Mouse (Mus musculus) heart, embryonic 10.5 days (tissue): Measurements from ENCODE around the gene Cytip. TPM values are rescaled to one million over a fixed set of nuclear protein-coding genes. Genes with fewer than 3 reads are reported as not detected.

ENCODE experiments used
- DNase-seq: peaks from one replicate; pipeline ENCODE4 v3.0.0-alpha.2; 2017; ENCODE audit warnings: low spot score
- H3K27ac ChIP-seq: fragments of 300-500 bp; sonication (generic); 2 replicates; pipeline ENCODE4 v1.5.1; 2016; ENCODE audit warnings: mild to moderate bottlenecking
- H3K27me3 ChIP-seq: fragments of 300-500 bp; sonication (generic); 2 replicates; pipeline ENCODE4 v1.6.1; 2016; ENCODE audit warnings: mild to moderate bottlenecking; ENCODE audit not compliant: poor library complexity, insufficient read depth, severe bottlenecking
- H3K36me3 ChIP-seq: fragments of 300-500 bp; sonication (generic); 2 replicates; pipeline ENCODE4 v1.6.1; 2016; ENCODE audit warnings: mild to moderate bottlenecking, moderate library complexity
- H3K4me1 ChIP-seq: fragments of 300-500 bp; sonication (generic); 2 replicates; pipeline ENCODE4 v1.6.1; 2016; ENCODE audit warnings: mild to moderate bottlenecking
- H3K4me3 ChIP-seq: fragments of 300-500 bp; sonication (generic); 2 replicates; pipeline ENCODE4 v1.5.1; 2016; ENCODE audit warnings: mild to moderate bottlenecking, moderate library complexity
- H3K9me3 ChIP-seq: fragments of 300-500 bp; sonication (generic); 2 replicates; pipeline ENCODE4 v1.6.1; 2016; ENCODE audit warnings: mild to moderate bottlenecking, moderate library complexity
- WGBS: fragments of 180-500 bp; shearing (Covaris S2); methylation state at CpG from one replicate; pipeline ENCODE4 v1.1.7; 2016; 5-methylcytosine and 5-hydroxymethylcytosine counted together
- polyA plus RNA-seq: library from polyadenylated mRNA; unstranded; fragments of >200 nt; fragmentation: Nextera tagmentation; extraction: Ambion mirVana; gene quantifications from 2 replicates; pipeline ENCODE4 v1.2.1, GENCODE M21; 2016

Gene Cytip
- 0.06 and 0.39 TPM in 2 replicates for polyA plus RNA-seq

DNA sequence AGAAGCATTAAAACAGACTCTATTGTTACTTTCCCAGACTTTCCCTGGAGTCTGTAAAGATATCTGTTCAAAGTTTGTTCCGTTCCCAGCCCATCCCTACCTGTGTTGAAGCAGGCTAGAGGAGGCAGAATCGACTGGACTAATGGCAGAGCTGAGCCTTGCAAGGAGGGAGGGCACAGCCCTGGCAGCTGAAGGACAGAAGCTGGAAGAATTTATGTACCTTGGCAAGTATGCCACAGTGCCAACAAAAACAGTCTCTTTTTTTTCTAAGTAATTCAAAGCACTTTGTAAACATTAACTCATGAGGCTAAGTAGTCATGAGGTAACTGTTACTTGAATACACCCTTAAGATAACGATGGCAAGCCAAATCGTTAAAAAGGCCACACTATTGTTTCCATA is at the start of gene Cytip:
Gene Cytip (minus strand): TSS at position 187 of the 400 bp plus-strand sequence.
- no peaks in the 10 kb centered on the region for H3K4me1 ChIP-seq
- 68% methylated on average over 4 of the region's 4 CpGs for WGBS
- DNase-seq, result no peak
- no peaks in the 10 kb centered on the region for H3K27me3 ChIP-seq
- no peaks in the 10 kb centered on the region for H3K36me3 ChIP-seq
- no peak within 1 kb of the TSS for H3K27ac ChIP-seq
- no peaks in the 10 kb centered on the region for H3K9me3 ChIP-seq
- H3K4me3 ChIP-seq, result no peak within 1 kb of the TSS

DNA sequence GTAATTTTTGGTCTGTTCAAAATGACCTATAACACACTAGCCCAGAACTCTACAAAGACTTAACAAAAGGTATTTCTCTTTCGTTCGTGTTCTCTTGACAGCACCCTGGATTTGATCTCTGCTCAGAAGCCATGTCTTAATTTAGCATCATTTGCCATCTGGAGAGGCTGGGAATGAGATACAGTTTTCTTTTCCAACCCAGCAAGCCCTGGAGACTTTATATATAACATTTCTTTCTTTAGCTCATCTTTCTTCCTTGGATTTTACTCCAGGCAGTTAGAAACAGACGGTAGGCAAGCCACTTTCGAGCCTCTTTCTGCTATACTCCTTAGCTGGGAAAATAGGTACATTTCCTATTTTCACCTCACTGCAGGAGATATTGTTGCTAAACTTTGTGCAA is 45.3 kb upstream of the Cytip start:
- no peaks in the 10 kb centered on the region for H3K9me3 ChIP-seq
- H3K27ac ChIP-seq, result no peak overlapping the region
- H3K27me3 ChIP-seq, result no peaks in the 10 kb centered on the region
- H3K36me3 ChIP-seq, result no peaks in the 10 kb centered on the region
- WGBS, result 78% methylated on average over 4 of the region's 4 CpGs
- no peaks in the 10 kb centered on the region for H3K4me1 ChIP-seq
- no peak overlapping the region for H3K4me3 ChIP-seq
- DNase-seq, result no peak

- no peaks in the 10 kb centered on the region for H3K4me1 ChIP-seq
- H3K4me3 ChIP-seq, result no peak overlapping the region
- no peak overlapping the region for H3K27ac ChIP-seq
- H3K9me3 ChIP-seq, result no peaks in the 10 kb centered on the region
- no peaks in the 10 kb centered on the region for H3K27me3 ChIP-seq
- no peaks in the 10 kb centered on the region for H3K36me3 ChIP-seq
- DNase-seq, result no peak
- 65% methylated on average over 2 of the region's 2 CpGs for WGBS
Measured at GRCm38 (mm10) chr2:58237487-58237886, 42.2 kb upstream of the Cytip start.

GRCm38 (mm10) chr2:58199442-58199841 is 4.1 kb upstream of the Cytip start:
- Histone ChIP-seq H3K4me1 (no peaks in the 10 kb centered on the region), H3K36me3 (no peaks in the 10 kb centered on the region), H3K27me3 (no peaks in the 10 kb centered on the region), H3K9me3 (no peaks in the 10 kb centered on the region), H3K4me3 (no peak overlapping the region), H3K27ac (no peak overlapping the region)
- no peak for DNase-seq
- WGBS, result 69% methylated on average over 6 of the region's 6 CpGs

GRCm38 (mm10) chr2:58196880-58197279 is 1.5 kb upstream of the Cytip start:
- no peaks in the 10 kb centered on the region for H3K9me3 ChIP-seq
- no peaks in the 10 kb centered on the region for H3K36me3 ChIP-seq
- no peak overlapping the region for H3K4me3 ChIP-seq
- no peaks in the 10 kb centered on the region for H3K4me1 ChIP-seq
- H3K27me3 ChIP-seq, result no peaks in the 10 kb centered on the region
- H3K27ac ChIP-seq, result no peak overlapping the region
- no peak for DNase-seq
- 58% methylated on average over 1 of the region's 1 CpGs for WGBS

DNA sequence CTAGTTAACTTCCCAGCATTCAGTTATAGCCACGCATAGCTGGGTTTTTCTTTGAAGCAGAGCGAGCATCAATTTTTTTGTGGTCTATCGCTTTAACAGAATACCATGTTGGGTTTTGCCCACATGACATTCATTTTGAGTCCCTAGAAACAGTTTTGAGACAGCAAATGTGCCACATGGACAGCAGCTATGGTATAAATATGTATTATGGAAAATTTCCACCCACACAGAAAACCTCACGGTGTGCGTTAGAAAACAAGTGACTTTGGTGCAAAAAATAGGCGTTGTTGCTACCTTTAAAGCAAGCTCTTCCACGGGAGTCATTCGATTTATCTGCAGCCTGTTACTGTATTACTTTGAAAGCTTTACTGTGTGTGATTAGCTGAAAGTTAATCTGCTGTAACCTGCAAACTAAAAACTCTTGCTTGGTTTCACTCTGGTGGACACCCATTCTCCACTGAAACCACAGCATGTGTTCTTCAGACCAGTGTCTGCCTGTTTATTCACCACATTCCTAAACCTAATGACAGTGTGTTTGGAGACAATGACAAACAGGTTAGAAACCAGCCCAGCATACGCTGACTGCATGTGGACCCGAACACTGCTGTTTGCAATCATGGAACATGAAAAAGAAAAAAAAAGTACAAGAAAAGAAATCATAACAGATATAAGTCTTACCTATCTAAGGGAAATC is 763 bp downstream of the Cytip start:
- Histone ChIP-seq H3K4me1 (no peaks in the 10 kb centered on the region), H3K9me3 (no peaks in the 10 kb centered on the region), H3K4me3 (no peak overlapping the region), H3K36me3 (no peaks in the 10 kb centered on the region), H3K27ac (no peak overlapping the region), H3K27me3 (no peaks in the 10 kb centered on the region)
- no peak for DNase-seq
- 89% methylated on average over 10 of the region's 10 CpGs for WGBS

GRCm38 (mm10) chr2:58192160-58192559 is 3.2 kb downstream of the Cytip start:
- H3K4me3 ChIP-seq, result no peak overlapping the region
- H3K9me3 ChIP-seq, result no peaks in the 10 kb centered on the region
- H3K27me3 ChIP-seq, result no peaks in the 10 kb centered on the region
- no peak for DNase-seq
- no peaks in the 10 kb centered on the region for H3K36me3 ChIP-seq
- no peak overlapping the region for H3K27ac ChIP-seq
- no peaks in the 10 kb centered on the region for H3K4me1 ChIP-seq
- WGBS, result 84% methylated on average over 5 of the region's 5 CpGs

- H3K27ac ChIP-seq, result no peak overlapping the region
- WGBS, result 67% methylated on average over 4 of the region's 4 CpGs
- H3K4me3 ChIP-seq, result no peak overlapping the region
- H3K27me3 ChIP-seq, result no peaks in the 10 kb centered on the region
- no peaks in the 10 kb centered on the region for H3K4me1 ChIP-seq
- H3K36me3 ChIP-seq, result no peaks in the 10 kb centered on the region
- no peak for DNase-seq
- H3K9me3 ChIP-seq, result no peaks in the 10 kb centered on the region
Measured at GRCm38 (mm10) chr2:58189501-58189900, 5.8 kb downstream of the Cytip start.

DNA sequence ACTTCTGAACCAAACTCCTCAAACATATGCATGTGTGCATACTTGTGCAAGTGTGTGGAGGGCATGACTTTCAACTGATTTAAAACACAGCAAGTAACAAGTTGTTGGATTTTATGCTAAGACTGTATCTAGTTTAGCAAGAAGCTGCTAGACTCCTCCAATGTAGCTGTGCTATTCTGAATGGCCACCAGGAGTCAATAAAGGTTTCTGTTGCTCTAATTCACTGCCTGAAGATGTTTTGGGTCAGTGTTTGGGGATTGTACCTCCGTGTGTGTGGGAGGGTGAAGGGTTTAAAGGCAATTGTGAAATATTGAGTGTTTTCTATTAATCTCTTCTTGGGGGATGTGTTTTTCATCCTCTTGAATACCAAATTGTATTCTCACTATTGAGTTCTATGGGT is 6.4 kb downstream of the Cytip start:
- no peak overlapping the region for H3K27ac ChIP-seq
- H3K27me3 ChIP-seq, result no peaks in the 10 kb centered on the region
- H3K9me3 ChIP-seq, result no peaks in the 10 kb centered on the region
- H3K36me3 ChIP-seq, result no peaks in the 10 kb centered on the region
- no peak overlapping the region for H3K4me3 ChIP-seq
- DNase-seq, result no peak
- WGBS, result 51% methylated on average over 1 of the region's 1 CpGs
- H3K4me1 ChIP-seq, result no peaks in the 10 kb centered on the region

DNA sequence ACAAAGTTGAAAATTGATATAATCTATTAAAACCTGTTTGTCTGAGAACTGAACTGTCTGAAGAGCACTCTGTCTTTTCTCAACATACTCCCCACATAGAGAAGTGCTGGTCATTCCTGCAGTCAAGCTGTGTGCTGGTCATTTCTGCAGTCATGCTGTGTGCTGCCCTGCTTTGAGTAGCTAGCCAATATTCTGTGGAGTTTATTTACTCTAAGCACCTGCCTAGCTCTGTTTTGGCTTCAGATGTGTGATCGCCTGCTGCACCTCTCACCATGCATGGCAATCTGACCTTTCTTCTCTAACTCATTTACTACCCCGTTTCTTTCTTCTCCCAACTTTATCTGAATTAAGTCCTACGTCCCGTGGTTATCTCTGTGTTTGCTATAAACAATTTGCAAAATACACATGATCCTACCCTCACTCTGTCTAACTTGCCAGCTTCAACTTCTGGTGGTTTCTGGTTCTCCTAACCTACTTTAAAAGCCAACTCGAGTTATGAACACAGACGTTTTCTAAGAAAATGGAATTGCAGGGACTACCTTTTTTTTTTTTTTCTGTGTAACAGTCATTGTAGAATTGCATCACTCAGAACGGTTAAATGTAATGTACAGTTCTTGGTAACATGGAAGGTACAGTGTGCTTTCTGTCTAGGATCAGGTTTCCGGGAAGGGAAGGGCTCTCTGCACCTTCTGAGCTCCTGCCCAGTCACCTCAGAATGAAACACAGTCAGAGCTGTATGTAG is 7.9 kb downstream of the Cytip start:
- 71% methylated on average over 8 of the region's 8 CpGs for WGBS
- DNase-seq, result no peak
- Histone ChIP-seq H3K36me3 (no peaks in the 10 kb centered on the region), H3K27me3 (no peaks in the 10 kb centered on the region), H3K4me1 (no peaks in the 10 kb centered on the region), H3K27ac (no peak overlapping the region), H3K9me3 (no peaks in the 10 kb centered on the region), H3K4me3 (no peak overlapping the region)

GRCm38 (mm10) chr2:58184197-58184596 is 11.1 kb downstream of the Cytip start:
- 78% methylated on average over 2 of the region's 2 CpGs for WGBS
- no peaks in the 10 kb centered on the region for H3K36me3 ChIP-seq
- H3K4me1 ChIP-seq, result no peaks in the 10 kb centered on the region
- no peak overlapping the region for H3K27ac ChIP-seq
- no peak for DNase-seq
- no peaks in the 10 kb centered on the region for H3K27me3 ChIP-seq
- H3K4me3 ChIP-seq, result no peak overlapping the region
- H3K9me3 ChIP-seq, result no peaks in the 10 kb centered on the region

- Histone ChIP-seq H3K4me3 (no peak overlapping the region), H3K4me1 (no peaks in the 10 kb centered on the region), H3K27me3 (no peaks in the 10 kb centered on the region), H3K9me3 (no peaks in the 10 kb centered on the region), H3K36me3 (no peaks in the 10 kb centered on the region), H3K27ac (no peak overlapping the region)
- no peak for DNase-seq
- 82% methylated on average over 2 of the region's 2 CpGs for WGBS
Measured at GRCm38 (mm10) chr2:58183658-58184057, 11.7 kb downstream of the Cytip start.

DNA sequence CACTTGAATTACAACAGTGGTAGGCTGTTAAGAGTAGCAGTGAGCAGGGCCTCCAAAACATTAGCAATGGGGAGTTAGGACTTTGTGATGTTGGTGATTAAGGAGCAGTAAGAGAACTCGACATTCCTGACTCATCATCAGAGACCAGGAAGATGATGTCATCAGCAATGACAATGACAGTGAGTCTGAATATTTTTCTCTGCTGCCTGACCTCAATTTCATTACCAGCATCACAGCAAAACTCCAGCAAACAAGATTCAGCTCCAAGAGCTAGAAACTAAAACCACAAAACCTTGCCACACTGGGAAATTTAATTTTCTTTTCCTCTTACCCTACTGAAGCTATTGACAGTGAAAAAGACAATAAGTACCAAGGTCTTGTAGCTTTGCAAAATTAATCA is 14.6 kb downstream of the Cytip start:
- 44% methylated on average over 1 of the region's 1 CpGs for WGBS
- H3K27ac ChIP-seq, result no peak overlapping the region
- H3K9me3 ChIP-seq, result no peaks in the 10 kb centered on the region
- DNase-seq, result no peak
- H3K36me3 ChIP-seq, result no peaks in the 10 kb centered on the region
- H3K4me1 ChIP-seq, result no peaks in the 10 kb centered on the region
- H3K27me3 ChIP-seq, result no peaks in the 10 kb centered on the region
- H3K4me3 ChIP-seq, result no peak overlapping the region
